Mouse (Mus musculus) MEL (cell line): ENCODE data around the gene Trpm2.

Source experiments
- BHLHE40 ChIP-seq: IDR thresholded peaks from 2 replicates; pipeline ENCODE4 v1.6.1; 2012; ENCODE audit warnings: low read depth, mild to moderate bottlenecking, inconsistent platforms, low read length, improper control_type of control experiment, borderline replicate concordance
- CTCF ChIP-seq, 3 experiments: IDR thresholded peaks in 2 of 3; conservative IDR thresholded peaks in 1 of 3; 2 replicates each; pipeline ENCODE4 v1.5.1; 2011 to 2012; ENCODE audit warnings: low read length in 3 of 3, low read depth in 2 of 3, mild to moderate bottlenecking in 2 of 3, improper control_type of control experiment in 1 of 3, inconsistent platforms in 1 of 3, mixed read lengths in 1 of 3, moderate library complexity in 1 of 3; ENCODE audit not compliant: control insufficient read depth in 1 of 3, insufficient read depth in 1 of 3, poor library complexity in 1 of 3, severe bottlenecking in 1 of 3
- SMC3 ChIP-seq: IDR thresholded peaks from 2 replicates; pipeline ENCODE4 v1.6.1; 2011; ENCODE audit warnings: low read depth, low read length, improper control_type of control experiment
- TAL1 ChIP-seq: IDR thresholded peaks from 2 replicates; pipeline ENCODE4 v1.6.1; 2012; ENCODE audit warnings: mild to moderate bottlenecking, inconsistent platforms, low read length, moderate library complexity, mixed read lengths
- TCF12 ChIP-seq: IDR thresholded peaks from 2 replicates; pipeline ENCODE4 v1.6.1; 2014; ENCODE audit warnings: low read depth, mild to moderate bottlenecking, inconsistent platforms, low read length, improper control_type of control experiment, moderate library complexity
- USF1 ChIP-seq: IDR thresholded peaks from 2 replicates; pipeline ENCODE4 v1.6.1; 2014; ENCODE audit warnings: low read depth, mild to moderate bottlenecking, inconsistent platforms, low read length, improper control_type of control experiment, moderate library complexity
- USF2 ChIP-seq, 2 experiments: IDR thresholded peaks; 2 replicates each; pipeline ENCODE4 v1.6.1; 2011 to 2012; ENCODE audit warnings: improper control_type of control experiment in 2 of 2, low read length in 2 of 2, borderline replicate concordance in 1 of 2, inconsistent platforms in 1 of 2, low read depth in 1 of 2, mild to moderate bottlenecking in 1 of 2; ENCODE audit not compliant: insufficient read depth in 1 of 2

- TF ChIP-seq CTCF (IDR thresholded peaks at IDR 0.05 in 2 of 3, conservative IDR thresholded peaks at IDR 0.05 in 1 of 3; ENCODE audit: control insufficient read depth in 1 of 3, insufficient read depth in 1 of 3, low read depth in 2 of 3, low read length in 3 of 3, poor library complexity in 1 of 3, severe bottlenecking in 1 of 3), result no peak
- no peak for TF ChIP-seq USF2 (IDR thresholded peaks at IDR 0.05; ENCODE audit: borderline replicate concordance in 1 of 2, insufficient read depth in 1 of 2, low read depth in 1 of 2, low read length in 2 of 2)
- no peak for TF ChIP-seq TCF12
- TF ChIP-seq TAL1, result no peak
- TF ChIP-seq USF1, result no peak
- TF ChIP-seq SMC3, result no peak
- no peak for TF ChIP-seq BHLHE40
Observed at GRCm38 (mm10) chr10:77975653-77976052, 5.3 kb upstream of the Trpm2 start.
